Mouse (Mus musculus) common myeloid progenitor, adult 5-6 weeks (primary cell): ENCODE measurements around the gene Icos. TPM values are rescaled to one million over a fixed set of nuclear protein-coding genes. Genes with fewer than 3 reads are reported as not detected.
A peak's percentile ranks its signal among the peaks of the same experiment; 100 is the strongest.

Experiments used
- ATAC-seq: replicated peaks from 2 replicates; pipeline ENCODE4 v1.8.0; 2016; ENCODE audit warnings: low read depth, mild to moderate bottlenecking, moderate TSS enrichment, inconsistent platforms; ENCODE audit not compliant: poor library complexity, severe bottlenecking
- total RNA-seq: library from RNA; stranded (forward); fragments of 200-1000, 187-1606 nt; gene quantifications from 2 replicates; pipeline ENCODE4 v1.2.3, GENCODE M21; 2017

Icos gene
- total RNA-seq = 1.3 and 2.2 TPM in 2 replicates

GRCm38 (mm10) chr1:60977641-60978040 is at the start of gene Icos:
Gene Icos, plus strand, starts transcription at chr1:60977927.
- ATAC-seq = peak; percentile 63

DNA sequence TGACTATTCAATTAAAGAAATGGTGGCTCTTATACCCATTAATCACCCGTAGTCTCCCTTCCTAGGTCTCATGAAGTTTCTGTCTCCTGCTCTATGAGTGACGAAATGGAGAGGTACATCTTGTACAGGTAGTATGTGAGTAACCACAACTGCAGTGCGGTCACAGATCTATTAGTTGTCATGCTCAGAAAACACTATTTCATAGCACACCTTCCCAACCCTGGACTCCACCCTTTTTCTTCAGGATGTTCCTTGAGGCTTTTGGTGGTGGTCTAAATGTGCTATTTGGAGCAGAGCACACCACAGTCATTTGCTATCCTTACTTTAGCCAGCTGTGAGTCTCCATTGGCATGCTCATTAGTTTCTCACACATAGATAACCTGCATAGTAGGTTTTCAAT is 48.7 kb upstream of the Icos start:
- ATAC-seq = no peak

DNA sequence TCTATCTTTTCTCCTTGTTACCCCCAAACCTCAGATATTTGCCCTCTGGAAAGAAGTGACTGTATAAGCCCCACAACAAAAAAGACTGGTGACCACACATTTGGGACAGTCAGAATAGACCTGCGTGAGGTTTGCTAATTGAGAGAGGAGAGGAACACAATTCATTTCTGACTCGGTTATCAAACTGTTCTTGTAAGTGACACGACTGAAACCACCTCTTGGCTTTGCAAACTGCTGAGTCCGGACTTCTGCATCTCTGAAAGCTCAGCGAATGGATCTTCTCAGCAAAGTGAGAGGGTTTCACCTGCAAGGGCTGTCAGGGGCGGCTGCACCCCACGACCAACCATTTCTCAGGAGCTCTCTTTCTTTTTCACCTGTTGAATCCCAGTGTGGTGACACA is 47.3 kb upstream of the Icos start:
- no peak for ATAC-seq

DNA sequence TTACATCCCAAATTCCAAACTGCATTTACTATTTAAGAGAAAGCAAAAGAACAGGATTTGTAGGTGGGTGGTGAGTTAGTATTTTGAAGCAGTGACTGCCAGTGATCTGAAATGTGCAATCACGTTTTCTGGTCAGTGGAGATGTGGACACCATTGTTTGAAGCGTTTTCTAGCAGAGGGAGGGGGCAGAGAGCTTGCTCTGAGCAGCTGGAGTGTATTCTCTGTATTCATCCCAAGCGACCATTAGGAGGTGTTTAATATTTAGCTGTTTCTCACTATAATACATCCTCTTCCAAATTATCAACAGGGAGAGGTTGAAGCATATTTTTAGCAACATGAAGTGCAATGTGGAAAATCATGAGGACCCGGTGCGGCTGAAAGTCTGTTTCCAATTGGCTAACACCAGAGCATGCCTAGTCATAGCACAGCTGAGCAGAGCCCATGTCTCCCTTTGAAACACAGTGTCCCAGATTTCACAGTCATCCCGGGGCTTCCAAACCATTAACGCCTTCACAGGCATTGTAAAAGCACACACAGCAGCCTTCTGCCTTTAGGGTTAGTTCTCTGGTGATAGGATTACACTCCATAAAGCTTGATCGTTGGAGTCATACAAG is 41.7 kb upstream of the Icos start:
- no peak for ATAC-seq

- ATAC-seq = peak; percentile 53
Observed at GRCm38 (mm10) chr1:60936963-60937711, 40.6 kb upstream of the Icos start.

DNA sequence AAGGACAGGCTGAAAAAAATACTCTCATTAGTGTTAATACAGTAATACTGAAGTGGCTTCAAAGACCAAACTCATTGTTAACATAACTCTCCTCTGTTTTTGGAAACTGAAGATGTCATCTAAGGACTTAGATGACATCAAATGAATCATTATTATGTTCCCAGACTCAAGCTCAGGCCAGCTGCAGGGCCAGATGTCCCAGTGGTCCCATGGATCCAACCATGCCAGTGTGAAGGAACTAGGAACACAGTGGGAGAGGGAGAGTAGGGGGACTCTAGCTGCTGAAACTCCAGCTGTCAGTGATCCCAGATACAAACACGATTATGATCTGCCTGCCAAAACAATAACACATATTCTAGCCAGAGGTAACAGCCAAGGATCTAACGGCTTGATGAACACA is 39.5 kb upstream of the Icos start:
- ATAC-seq = no peak

DNA sequence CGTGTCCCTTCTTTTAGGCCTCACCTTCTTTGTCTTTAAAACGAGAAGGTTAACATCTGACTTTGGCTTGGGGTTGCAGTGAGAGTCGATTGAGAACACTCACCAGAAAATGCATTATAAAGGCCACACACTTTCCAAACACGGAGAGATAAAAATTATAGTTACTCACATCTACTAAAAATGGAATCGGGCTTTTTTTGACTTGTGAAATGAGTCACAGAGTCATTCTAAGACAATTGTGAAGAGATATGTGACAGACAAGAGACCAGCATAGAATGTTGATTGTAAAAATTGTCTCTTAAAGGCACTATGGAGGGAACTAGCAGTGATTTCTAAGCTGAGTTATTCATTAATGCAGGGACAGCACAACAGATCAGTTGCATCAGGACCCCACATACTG is 38.8 kb upstream of the Icos start:
- ATAC-seq = no peak

- no peak for ATAC-seq
Observed at GRCm38 (mm10) chr1:60940023-60940422, 37.7 kb upstream of the Icos start.

GRCm38 (mm10) chr1:60940620-60941019 is 37.1 kb upstream of the Icos start:
- ATAC-seq = peak; percentile 48

DNA sequence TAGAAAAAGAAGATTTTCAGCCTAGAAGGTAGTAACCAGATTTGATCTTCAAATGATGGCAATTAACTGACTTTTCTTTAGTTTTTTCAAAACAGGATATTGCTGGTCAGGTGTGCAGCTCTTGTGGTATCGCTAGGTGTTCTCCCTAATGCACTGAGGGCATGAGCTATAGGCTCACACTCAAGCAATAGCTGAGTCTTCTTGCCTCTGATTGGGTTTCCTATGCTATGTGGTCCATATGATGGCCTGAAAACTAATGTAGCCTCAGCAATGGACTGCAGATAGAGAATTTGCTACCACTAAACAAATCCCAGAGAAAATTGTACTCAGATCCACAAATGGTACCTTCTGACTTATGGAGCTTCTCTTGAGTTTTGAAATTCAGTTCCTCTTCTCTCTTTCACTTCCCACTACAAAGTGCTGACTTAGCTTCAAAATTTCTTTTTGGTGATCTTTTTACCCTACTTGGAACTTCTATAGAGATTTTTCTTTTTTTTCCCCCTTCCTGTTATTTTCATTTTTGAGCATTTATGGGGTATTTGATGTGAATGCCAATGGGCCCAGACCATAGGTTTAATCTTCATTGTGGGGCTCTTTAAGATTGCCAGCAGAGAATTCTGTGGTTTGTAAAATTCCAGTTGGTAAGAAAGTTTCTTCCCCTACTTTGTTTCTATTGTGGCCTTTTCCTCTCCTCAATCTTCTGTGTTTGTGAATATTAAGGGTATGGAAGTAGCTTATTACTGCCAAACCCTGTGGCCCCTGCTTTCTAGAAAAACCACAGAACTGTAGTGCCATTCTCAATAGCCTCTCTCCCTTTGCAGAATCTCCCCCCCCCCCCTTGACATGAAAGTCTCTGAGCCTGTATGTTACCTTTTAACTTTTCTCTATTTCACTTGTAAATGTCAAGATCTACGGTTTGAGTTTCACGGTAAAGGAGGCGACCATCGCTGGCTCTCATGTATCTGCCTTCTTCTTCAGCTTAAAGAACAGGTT is 36.4 kb upstream of the Icos start:
- ATAC-seq = peak; percentile 50

- ATAC-seq = no peak
Observed at GRCm38 (mm10) chr1:60942921-60943320, 34.8 kb upstream of the Icos start.

- no peak for ATAC-seq
Observed at GRCm38 (mm10) chr1:60945633-60946401, 31.9 kb upstream of the Icos start.

DNA sequence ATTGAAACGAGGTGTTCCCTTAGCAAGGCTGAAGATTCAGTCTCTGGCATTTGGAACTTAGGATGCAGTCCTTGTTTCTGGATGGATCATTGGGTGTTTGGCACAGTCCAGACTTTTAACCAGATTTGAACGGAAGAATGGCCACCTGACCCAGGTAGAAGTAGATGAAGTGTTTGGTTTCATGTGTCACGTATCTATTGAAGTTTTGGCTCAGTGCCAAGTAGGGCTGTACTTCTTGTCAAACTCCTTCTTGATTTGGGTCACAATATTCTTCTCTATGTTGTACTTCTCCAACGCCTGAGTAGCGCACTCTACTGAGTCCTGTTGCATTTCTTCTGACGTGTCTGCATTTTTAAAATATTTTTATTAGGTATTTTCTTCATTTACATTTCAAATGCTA is 29.6 kb upstream of the Icos start:
- no peak for ATAC-seq

DNA sequence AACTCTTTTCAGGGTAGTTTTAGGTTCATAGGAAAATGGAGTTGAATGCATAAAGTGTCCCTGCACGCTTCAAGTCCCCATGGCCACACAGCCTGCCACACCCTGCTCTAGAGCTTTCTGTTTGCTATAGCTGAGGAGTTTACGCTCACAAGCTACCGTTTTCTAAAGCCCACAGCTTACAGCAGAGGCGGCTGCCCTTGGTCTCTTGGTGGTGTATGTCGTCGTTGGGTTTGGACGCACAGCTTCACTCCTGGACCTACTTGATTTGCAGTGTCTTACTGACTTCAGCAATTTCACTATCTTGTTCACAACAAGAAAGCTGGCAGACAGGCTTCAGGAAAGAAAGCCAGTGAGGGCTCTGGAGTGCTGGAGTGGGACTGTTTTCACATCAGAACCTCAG is 24.8 kb upstream of the Icos start:
- no peak for ATAC-seq

DNA sequence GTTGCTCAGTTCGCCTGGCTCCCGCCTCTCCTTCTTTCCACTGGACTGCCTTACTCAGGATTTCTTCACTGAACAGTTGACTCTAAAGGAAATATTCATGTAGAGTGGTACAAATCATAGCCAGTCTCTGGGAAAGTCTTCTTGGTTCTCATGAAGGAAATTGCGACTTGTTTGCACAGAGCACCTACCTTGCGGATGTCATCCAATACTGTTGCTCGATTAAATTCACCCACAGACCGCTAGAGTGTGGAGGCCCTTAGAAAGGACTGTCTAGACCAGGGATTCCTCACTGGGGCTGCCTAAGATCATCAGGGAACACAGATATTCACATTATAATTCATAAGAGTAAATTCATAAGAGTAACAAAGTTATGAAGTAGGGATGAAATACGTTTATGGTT is 24.0 kb upstream of the Icos start:
- ATAC-seq = no peak

- ATAC-seq = peak; percentile 68
Observed at GRCm38 (mm10) chr1:60954759-60955158, 23.0 kb upstream of the Icos start.

DNA sequence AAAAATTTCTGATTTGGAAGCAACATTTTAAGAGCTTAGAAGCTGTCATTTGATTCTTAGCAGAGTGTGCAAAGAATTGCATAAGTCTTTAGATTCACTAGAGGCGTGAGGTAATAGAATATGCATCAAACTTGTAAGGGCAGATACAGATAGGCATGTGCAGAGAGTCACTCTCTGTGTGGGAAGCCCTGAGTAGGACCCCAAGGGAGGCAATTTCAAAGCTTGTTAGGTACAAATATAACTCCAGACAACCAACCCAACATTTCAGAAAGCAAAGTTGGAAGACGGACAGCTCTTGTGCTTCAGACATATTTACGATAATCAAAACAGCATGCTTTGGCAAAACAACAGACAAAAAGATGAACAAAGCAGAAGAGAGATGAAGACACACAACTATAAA is 22.5 kb upstream of the Icos start:
- ATAC-seq = no peak

DNA sequence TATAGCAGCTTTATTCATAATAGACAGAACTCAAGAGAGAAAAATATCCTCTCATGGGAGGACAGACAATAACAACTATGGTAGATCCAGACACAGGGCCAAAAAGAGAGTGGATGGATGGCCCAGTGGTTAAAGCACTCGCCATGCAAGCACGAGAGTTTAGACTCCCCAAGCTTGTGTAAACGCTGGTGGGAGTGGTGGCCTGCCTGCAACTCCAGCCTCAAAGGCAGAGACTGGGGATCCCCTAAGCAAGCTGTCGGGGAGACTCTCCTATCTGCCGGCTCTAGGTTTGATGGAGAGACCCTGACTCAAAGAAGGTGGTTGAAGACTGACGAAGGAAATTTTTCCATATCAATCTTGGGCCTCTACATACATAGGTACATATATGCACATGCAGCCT is 21.5 kb upstream of the Icos start:
- no peak for ATAC-seq

- ATAC-seq = no peak
Observed at GRCm38 (mm10) chr1:60958287-60958686, 19.4 kb upstream of the Icos start.

GRCm38 (mm10) chr1:60959246-60959645 is 18.5 kb upstream of the Icos start:
- no peak for ATAC-seq
